Mouse (Mus musculus): ENCODE measurements at regions not wholly inside any gene's neighbourhood (a gene's known extent, or its start where the extent isn't known, plus 50 kb on each side); places are given as distances from the start of the nearest gene placed in this dataset.
"Not testable (repeated sequence)": the region's sequence is repeated elsewhere in the genome, so short reads cannot be mapped to it uniquely, and the experiment has no call there.

GRCm38 (mm10) chr6:109814990-109815389 lies 830.4 kb upstream of the Grm7 start:
- H3K4me3 ChIP-seq (replicated peaks): no peak overlapping the region
- H3K4me1 ChIP-seq: no peaks in the 10 kb centered on the region
- H3K27ac ChIP-seq (replicated peaks): no peak overlapping the region
- no peak overlapping the region for H3K4me2 ChIP-seq
- no peak overlapping the region for H3K9ac ChIP-seq (replicated peaks)
- no peak for ATAC-seq (ENCODE audit: low FRiP score)
- no peaks in the 10 kb centered on the region for H3K9me3 ChIP-seq (replicated peaks)
- no peaks in the 10 kb centered on the region for H3K36me3 ChIP-seq
- 88% methylated on average over 4 of the region's 4 CpGs for WGBS
- no peaks in the 10 kb centered on the region for H3K27me3 ChIP-seq (replicated peaks)

DNA sequence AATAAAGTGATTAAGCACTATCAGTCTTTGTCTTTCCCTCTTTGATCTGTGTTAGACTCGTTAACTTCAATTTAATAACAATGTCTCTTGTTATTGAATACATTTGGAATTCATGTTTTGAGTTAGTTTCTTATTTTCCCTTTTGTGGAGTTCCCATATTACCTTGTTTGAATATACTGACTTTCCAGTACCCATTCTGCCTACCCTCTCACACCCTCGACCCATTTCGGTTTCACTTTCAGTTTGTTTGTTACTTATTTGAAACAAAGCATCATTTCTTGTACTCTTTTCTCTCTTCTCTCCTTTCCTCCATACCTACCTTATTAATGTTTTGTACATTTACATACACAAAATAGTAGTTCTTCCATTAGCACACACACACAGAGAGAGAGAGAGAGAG lies 797.1 kb upstream of the Grm7 start:
- H3K36me3 ChIP-seq: no peaks in the 10 kb centered on the region
- no peak overlapping the region for H3K4me2 ChIP-seq
- no peak for ATAC-seq (ENCODE audit: low FRiP score)
- H3K4me1 ChIP-seq: no peaks in the 10 kb centered on the region
- 89% methylated on average over 3 of the region's 3 CpGs for WGBS
- no peak overlapping the region for H3K4me3 ChIP-seq (replicated peaks)
- no peak overlapping the region for H3K27ac ChIP-seq (replicated peaks)
- no peak overlapping the region for H3K9ac ChIP-seq (replicated peaks)
- no peaks in the 10 kb centered on the region for H3K9me3 ChIP-seq (replicated peaks)
- H3K27me3 ChIP-seq (replicated peaks): no peaks in the 10 kb centered on the region

GRCm38 (mm10) chr6:109855806-109856205 lies 789.6 kb upstream of the Grm7 start:
- no peak overlapping the region for H3K4me3 ChIP-seq (replicated peaks)
- H3K9ac ChIP-seq (replicated peaks): no peak overlapping the region
- no peaks in the 10 kb centered on the region for H3K4me1 ChIP-seq
- no peaks in the 10 kb centered on the region for H3K27me3 ChIP-seq (replicated peaks)
- no peak overlapping the region for H3K27ac ChIP-seq (replicated peaks)
- 74% methylated on average over 1 of the region's 1 CpGs for WGBS
- no peaks in the 10 kb centered on the region for H3K36me3 ChIP-seq
- H3K4me2 ChIP-seq: no peak overlapping the region
- H3K9me3 ChIP-seq (replicated peaks): no peaks in the 10 kb centered on the region
- no peak for ATAC-seq (ENCODE audit: low FRiP score)

GRCm38 (mm10) chr6:109863411-109863810 lies 782.0 kb upstream of the Grm7 start:
- 84% methylated on average over 4 of the region's 4 CpGs for WGBS
- no peaks in the 10 kb centered on the region for H3K9me3 ChIP-seq (replicated peaks)

DNA sequence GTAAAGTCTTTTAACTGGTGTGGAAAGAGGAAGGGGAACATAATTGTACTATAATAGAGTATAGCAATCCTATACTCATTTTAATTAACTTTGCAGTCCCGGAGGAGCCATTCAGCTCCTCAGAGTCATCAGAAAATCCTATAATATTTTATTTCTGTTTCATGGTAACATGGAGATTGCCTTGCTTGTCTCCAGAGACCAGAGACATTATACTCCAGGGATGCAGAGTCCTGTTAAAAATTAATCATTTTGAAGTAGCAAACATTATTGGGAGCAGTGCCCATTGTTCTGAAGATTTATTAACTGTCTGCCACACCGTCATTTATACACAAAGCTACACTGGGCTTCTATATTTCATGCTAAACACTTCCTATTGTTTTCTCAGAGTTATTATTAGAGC lies 771.2 kb upstream of the Grm7 start:
- Histone ChIP-seq H3K9me3 (replicated peaks) (no peaks in the 10 kb centered on the region), H3K9ac (replicated peaks) (no peak overlapping the region), H3K4me2 (no peak overlapping the region), H3K4me3 (replicated peaks) (no peak overlapping the region), H3K36me3 (no peaks in the 10 kb centered on the region), H3K27me3 (replicated peaks) (no peaks in the 10 kb centered on the region), H3K27ac (replicated peaks) (no peak overlapping the region), H3K4me1 (no peaks in the 10 kb centered on the region)
- 18% methylated on average over 2 of the region's 2 CpGs for WGBS
- peak; percentile 57; the same call in 1 of the 2 replicates for ATAC-seq (ENCODE audit: low FRiP score)

More at GRCm38 (mm10) chr6:109863411-109863810, 782.0 kb upstream of the Grm7 start:
- no peak for ATAC-seq (ENCODE audit: low FRiP score)
- no peaks in the 10 kb centered on the region for H3K4me1 ChIP-seq
- no peaks in the 10 kb centered on the region for H3K36me3 ChIP-seq
- H3K27me3 ChIP-seq (replicated peaks): no peaks in the 10 kb centered on the region
- no peak overlapping the region for H3K4me2 ChIP-seq
- no peak overlapping the region for H3K27ac ChIP-seq (replicated peaks)
- no peak overlapping the region for H3K4me3 ChIP-seq (replicated peaks)
- H3K9ac ChIP-seq (replicated peaks): no peak overlapping the region

- H3K36me3 ChIP-seq: no peaks in the 10 kb centered on the region
- no peak overlapping the region for H3K4me2 ChIP-seq
- no peak overlapping the region for H3K4me3 ChIP-seq (replicated peaks)
- H3K9ac ChIP-seq (replicated peaks): no peak overlapping the region
- H3K9me3 ChIP-seq (replicated peaks): no peaks in the 10 kb centered on the region
- ATAC-seq (ENCODE audit: low FRiP score): no peak
- H3K27me3 ChIP-seq (replicated peaks): no peaks in the 10 kb centered on the region
- no peak overlapping the region for H3K27ac ChIP-seq (replicated peaks)
- WGBS: 29% methylated on average over 6 of the region's 6 CpGs
- no peaks in the 10 kb centered on the region for H3K4me1 ChIP-seq
Observed at GRCm38 (mm10) chr6:109874625-109875040, 770.7 kb upstream of the Grm7 start.

DNA sequence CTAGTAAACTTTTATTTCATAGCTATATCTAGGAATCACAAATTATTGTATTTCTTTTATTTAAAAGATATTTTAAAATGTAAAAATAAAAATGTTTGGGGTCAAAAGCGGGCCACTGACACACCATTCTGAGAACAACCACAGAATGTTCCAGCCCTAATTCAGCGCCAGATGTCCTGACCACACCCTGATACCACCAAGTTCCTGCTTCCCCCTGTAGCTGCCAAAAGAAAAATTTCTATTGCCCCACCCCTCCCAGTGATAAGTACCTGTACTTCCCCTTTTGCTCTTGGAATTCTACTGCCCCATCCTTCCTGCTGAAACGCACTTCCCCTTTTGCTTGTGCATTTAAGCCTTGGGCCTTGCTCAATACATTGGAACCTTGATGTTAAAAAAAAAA lies 769.8 kb upstream of the Grm7 start:
- H3K9ac ChIP-seq (replicated peaks); H3K4me1 ChIP-seq; H3K27ac ChIP-seq (replicated peaks); H3K4me2 ChIP-seq; H3K4me3 ChIP-seq (replicated peaks); H3K9me3 ChIP-seq (replicated peaks); H3K36me3 ChIP-seq; H3K27me3 ChIP-seq (replicated peaks); ATAC-seq (ENCODE audit: low FRiP score): not testable (repeated sequence)
- over 99% methylated on average over 3 of the region's 3 CpGs for WGBS

GRCm38 (mm10) chr6:109879145-109879544 lies 766.2 kb upstream of the Grm7 start:
- no peaks in the 10 kb centered on the region for H3K27me3 ChIP-seq (replicated peaks)
- ATAC-seq (ENCODE audit: low FRiP score): no peak
- 81% methylated on average over 1 of the region's 1 CpGs for WGBS
- no peak overlapping the region for H3K27ac ChIP-seq (replicated peaks)
- H3K4me1 ChIP-seq: no peaks in the 10 kb centered on the region
- H3K9ac ChIP-seq (replicated peaks): no peak overlapping the region
- no peak overlapping the region for H3K4me3 ChIP-seq (replicated peaks)
- no peaks in the 10 kb centered on the region for H3K36me3 ChIP-seq
- H3K4me2 ChIP-seq: no peak overlapping the region
- H3K9me3 ChIP-seq (replicated peaks): no peaks in the 10 kb centered on the region

- Histone ChIP-seq H3K27ac (replicated peaks) (no peak overlapping the region), H3K4me3 (replicated peaks) (no peak overlapping the region), H3K4me2 (no peak overlapping the region), H3K36me3 (no peaks in the 10 kb centered on the region), H3K9ac (replicated peaks) (no peak overlapping the region), H3K27me3 (replicated peaks) (no peaks in the 10 kb centered on the region), H3K9me3 (replicated peaks) (no peaks in the 10 kb centered on the region; the same call in 1 of the 2 replicates), H3K4me1 (no peaks in the 10 kb centered on the region)
- ATAC-seq (ENCODE audit: low FRiP score): no peak
Observed at GRCm38 (mm10) chr6:109923780-109924179, 721.6 kb upstream of the Grm7 start.

- Histone ChIP-seq H3K4me3 (replicated peaks) (no peak overlapping the region), H3K4me2 (no peak overlapping the region), H3K27me3 (replicated peaks) (no peaks in the 10 kb centered on the region), H3K9ac (replicated peaks) (no peak overlapping the region), H3K36me3 (no peaks in the 10 kb centered on the region), H3K27ac (replicated peaks) (no peak overlapping the region), H3K4me1 (peaks cover 5% of the 10 kb centered on the region), H3K9me3 (replicated peaks) (no peaks in the 10 kb centered on the region)
- no peak for ATAC-seq (ENCODE audit: low FRiP score)
Observed at GRCm38 (mm10) chr6:109948491-109948890, 696.9 kb upstream of the Grm7 start.

DNA sequence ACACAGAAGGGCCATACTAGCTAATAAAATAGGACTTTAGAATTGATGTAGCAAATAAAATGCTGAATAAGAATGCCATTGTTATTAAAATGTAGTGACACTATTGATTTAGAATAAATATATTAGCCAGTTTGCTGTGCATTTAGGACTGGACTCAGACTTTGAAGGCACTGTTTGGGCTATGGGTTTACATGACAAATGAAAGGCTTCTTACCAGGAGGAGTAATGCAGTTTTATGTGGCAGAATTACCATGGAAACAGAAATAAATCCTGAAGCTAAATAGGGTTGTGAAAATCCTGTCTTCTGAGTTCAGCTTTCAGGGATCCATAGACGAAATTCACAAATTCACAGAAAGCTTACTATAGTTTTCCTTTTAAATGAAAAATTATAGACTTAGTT lies 696.5 kb upstream of the Grm7 start:
- no peak overlapping the region for H3K27ac ChIP-seq (replicated peaks)
- no peaks in the 10 kb centered on the region for H3K27me3 ChIP-seq (replicated peaks)
- H3K4me2 ChIP-seq: no peak overlapping the region
- H3K9me3 ChIP-seq (replicated peaks): no peaks in the 10 kb centered on the region
- H3K4me3 ChIP-seq (replicated peaks): no peak overlapping the region
- 25% methylated on average over 1 of the region's 1 CpGs for WGBS
- no peak overlapping the region for H3K9ac ChIP-seq (replicated peaks)
- H3K36me3 ChIP-seq: no peaks in the 10 kb centered on the region
- peaks cover 5% of the 10 kb centered on the region for H3K4me1 ChIP-seq
- ATAC-seq (ENCODE audit: low FRiP score): no peak

DNA sequence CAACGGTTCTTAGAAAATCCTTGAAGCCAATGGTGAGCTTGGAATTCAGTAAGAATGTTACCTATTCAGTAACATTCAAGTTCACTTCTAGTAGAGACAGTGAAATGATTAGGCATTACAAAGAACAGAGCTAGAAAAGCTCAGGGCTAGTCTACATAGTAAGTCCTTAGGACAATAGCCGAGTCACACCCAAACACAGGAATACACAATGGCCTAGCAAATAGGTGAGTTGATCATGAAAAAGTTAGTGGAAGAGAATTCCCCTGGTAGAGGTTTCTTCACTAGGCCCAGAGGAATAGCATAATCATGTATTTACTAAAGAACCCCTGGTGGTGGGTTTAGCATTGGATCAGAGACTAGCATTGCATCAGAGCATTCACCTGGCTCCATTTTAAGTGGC lies 687.5 kb upstream of the Grm7 start:
- H3K36me3 ChIP-seq; ATAC-seq (ENCODE audit: low FRiP score); H3K27me3 ChIP-seq (replicated peaks); H3K4me2 ChIP-seq; H3K4me1 ChIP-seq; H3K9ac ChIP-seq (replicated peaks); H3K27ac ChIP-seq (replicated peaks); H3K9me3 ChIP-seq (replicated peaks); H3K4me3 ChIP-seq (replicated peaks): not testable (repeated sequence)
- 94% methylated on average over 2 of the region's 2 CpGs for WGBS
